ENCODE assay signal across 16 mouse cellular contexts in genomic region chr6:77847651-77848050, GRCm38 (mm10).
DNase-seq lines count a peak whose midpoint lies in the region; ATAC-seq and TF ChIP-seq lines count a peak whose summit lies in the region.
"Had no signal": no experiment of that assay in that cellular context is flagged by ENCODE, and none has a peak within 500 bp of the region (broad histone marks: within the 10 kb centered on the region; RNA-seq: fewer than 3 reads in every experiment).

No protein-coding gene starts in this region.

- 0 out of 2 replicates have a peak, but pooled peaks cover 4% of the 10 kb centered on the region for H3K4me1 ChIP-seq in forebrain, embryonic 15.5 days
- no peaks in the 10 kb centered on the region for H3K4me1 ChIP-seq in forebrain, embryonic 11.5 days (replicated peaks; ENCODE audit: control insufficient read depth, insufficient read depth, low read length)
- H3K4me1 ChIP-seq: embryonic facial prominence, embryonic 10.5 days; stomach, embryonic 15.5 days had no signal

- peak; percentile 77; the same call in 1 of the 2 replicates for ATAC-seq in forebrain, embryonic 15.5 days (replicated peaks)
- ATAC-seq in forebrain, embryonic 11.5 days (replicated peaks; ENCODE audit: low FRiP score) = no peak
- no peak for ATAC-seq in megakaryocyte-erythroid progenitor cell, adult 5-6 weeks (replicated peaks; ENCODE audit: low FRiP score, low TSS enrichment, poor library complexity, severe bottlenecking)

- H3K27me3 ChIP-seq in forebrain, embryonic 15.5 days = no peaks in the 10 kb centered on the region
- H3K27me3 ChIP-seq in forebrain, embryonic 11.5 days (ENCODE audit: control insufficient read depth, insufficient read depth, low read length) = no peaks in the 10 kb centered on the region
- H3K27me3 ChIP-seq: stomach, embryonic 15.5 days had no signal

- no peak overlapping the region for H3K4me3 ChIP-seq in forebrain, embryonic 15.5 days
- no peak overlapping the region for H3K4me3 ChIP-seq in forebrain, embryonic 11.5 days (ENCODE audit: low read depth, low read length)
- H3K4me3 ChIP-seq in left cerebral cortex, adult 2 months = no peak overlapping the region
- H3K4me3 ChIP-seq: embryonic facial prominence, embryonic 10.5 days; stomach, embryonic 15.5 days had no signal

- no peaks in the 10 kb centered on the region for H3K9me3 ChIP-seq in forebrain, embryonic 15.5 days
- H3K9me3 ChIP-seq in forebrain, embryonic 11.5 days (ENCODE audit: control insufficient read depth, low read length) = no peaks in the 10 kb centered on the region
- H3K9me3 ChIP-seq: embryonic facial prominence, embryonic 10.5 days; stomach, embryonic 15.5 days had no signal

- no peak overlapping the region for H3K27ac ChIP-seq in forebrain, embryonic 15.5 days (replicated peaks)
- no peak overlapping the region for H3K27ac ChIP-seq in forebrain, embryonic 11.5 days (ENCODE audit: low read depth, low read length)
- peak overlapping the region; percentile 6; the same call in 1 of the 2 replicates for H3K27ac ChIP-seq in left cerebral cortex, adult 2 months
- H3K27ac ChIP-seq: embryonic facial prominence, embryonic 10.5 days; hindbrain, embryonic 14.5 days; stomach, embryonic 15.5 days had no signal

- no peaks in the 10 kb centered on the region for H3K36me3 ChIP-seq in forebrain, embryonic 15.5 days
- H3K36me3 ChIP-seq in forebrain, embryonic 11.5 days (ENCODE audit: control insufficient read depth, insufficient read depth, low read length) = no peaks in the 10 kb centered on the region
- H3K36me3 ChIP-seq: embryonic facial prominence, embryonic 10.5 days; stomach, embryonic 15.5 days had no signal

- no peak for TF ChIP-seq CTCF in left cerebral cortex, adult 2 months (IDR thresholded peaks at IDR 0.05)

- H3K4me2 ChIP-seq in forebrain, embryonic 15.5 days (replicated peaks) = no peak overlapping the region
- H3K4me2 ChIP-seq in forebrain, embryonic 11.5 days (ENCODE audit: low read depth, low read length, severe bottlenecking) = no peak overlapping the region
- H3K4me2 ChIP-seq: hindbrain, embryonic 14.5 days; lung, embryonic 14.5 days; stomach, embryonic 15.5 days had no signal

- no peak for DNase-seq in forebrain, embryonic 11.5 days (ENCODE audit: low spot score)
- DNase-seq in frontal cortex, adult 2 months (ENCODE audit: extremely low spot score in 1 of 2, low spot score in 1 of 2) = peak; percentile 62 to 63
- no peak for DNase-seq in left cerebral cortex, adult 2 months (ENCODE audit: extremely low spot score in 1 of 2, low spot score in 2 of 2)
- peak; percentile 31 for DNase-seq in right cerebral cortex, postnatal 25 days
- no peak for DNase-seq in adrenal gland, postnatal 4 days (ENCODE audit: low spot score in 2 of 2)
- no peak for DNase-seq in urinary bladder, adult 18-20 months (ENCODE audit: low spot score in 2 of 2)
- DNase-seq: cerebellum, postnatal 25 days; heart, adult 18-20 months; kidney, adult 8-10 months; lung, embryonic 14.5 days; thymus, postnatal 4 days had no signal

- 66% methylated on average over 2 of the region's 2 CpGs for WGBS in forebrain, embryonic 15.5 days
- 89% methylated on average over 2 of the region's 2 CpGs for WGBS in forebrain, embryonic 11.5 days

- no peak overlapping the region for H3K9ac ChIP-seq in forebrain, embryonic 15.5 days (replicated peaks)
- no peak overlapping the region for H3K9ac ChIP-seq in forebrain, embryonic 11.5 days (ENCODE audit: low read length)
- H3K9ac ChIP-seq: hindbrain, embryonic 14.5 days; lung, embryonic 14.5 days; stomach, embryonic 15.5 days had no signal

- intact Hi-C loops in left cerebral cortex, adult 2 months (cut with DNase I) = loop anchor here (1.0 to 5.0 kb wide), 3 partner anchors 15 to 433 kb away; partner anchors contain the start of gene Ctnna2

Comparison
In these comparisons a context has a peak if more than half of its experiments do, and no peak if none do; other contexts are left out.
1. DNase-seq: peak in frontal cortex, adult 2 months (2 of 2) and right cerebral cortex, postnatal 25 days (single experiment); none in forebrain, embryonic 11.5 days (single experiment), left cerebral cortex, adult 2 months (0 of 2), adrenal gland, postnatal 4 days (0 of 2) and urinary bladder, adult 18-20 months (0 of 2).